Mouse (Mus musculus): ENCODE measurements at regions not wholly inside any gene's neighbourhood (a gene's known extent, or its start where the extent isn't known, plus 50 kb on each side); places are given as distances from the start of the nearest gene placed in this dataset.

GRCm38 (mm10) chr14:15880146-15880545, 368.9 kb upstream of the Ngly1 start:
- TF ChIP-seq POLR2A (IDR thresholded peaks at IDR 0.05; ENCODE audit: insufficient read depth, low read length), result no peak
- TF ChIP-seq CTCF (IDR thresholded peaks at IDR 0.05; ENCODE audit: low read depth, low read length), result no peak
- TF ChIP-seq EP300 (IDR thresholded peaks at IDR 0.05; ENCODE audit: insufficient read depth, low read depth, low read length), result no peak
